Mouse (Mus musculus): ENCODE data around the gene Smug1. TPM values are rescaled to one million over a fixed set of nuclear protein-coding genes. Genes with fewer than 3 reads are reported as not detected.

The Smug1 gene
- total and polyA plus RNA-seq, 2 experiments from 2014 or later: 11.9 to 40.1 TPM

- TF ChIP-seq CTCF (IDR thresholded peaks at IDR 0.05; ENCODE audit: low read depth): peak; percentile 85
- Histone ChIP-seq H3K36me3 (ENCODE audit: insufficient read depth, low read length) (no peaks in the 10 kb centered on the region), H3K4me1 (ENCODE audit: insufficient read depth, low read length) (0 out of 2 replicates have a peak, but pooled peaks cover 3% of the 10 kb centered on the region), H3K27me3 (ENCODE audit: insufficient read depth, low read length) (peaks cover 49% of the 10 kb centered on the region), H3K27ac (no peak overlapping the region), H3K4me3 (ENCODE audit: low read length) (no peak overlapping the region), H3K4me2 (ENCODE audit: low read depth, low read length) (no peak overlapping the region), H3K9ac (replicated peaks; ENCODE audit: low read length) (no peak overlapping the region), H3K9me3 (ENCODE audit: low read length) (no peaks in the 10 kb centered on the region)
- ATAC-seq (no peak), DNase-seq (ENCODE audit: low spot score) (no peak)
- WGBS: 8% methylated on average over 12 of the region's 12 CpGs
These were observed 11.2 kb upstream of the Smug1 start for GRCm38 (mm10) chr15:103178137-103178536.

DNA sequence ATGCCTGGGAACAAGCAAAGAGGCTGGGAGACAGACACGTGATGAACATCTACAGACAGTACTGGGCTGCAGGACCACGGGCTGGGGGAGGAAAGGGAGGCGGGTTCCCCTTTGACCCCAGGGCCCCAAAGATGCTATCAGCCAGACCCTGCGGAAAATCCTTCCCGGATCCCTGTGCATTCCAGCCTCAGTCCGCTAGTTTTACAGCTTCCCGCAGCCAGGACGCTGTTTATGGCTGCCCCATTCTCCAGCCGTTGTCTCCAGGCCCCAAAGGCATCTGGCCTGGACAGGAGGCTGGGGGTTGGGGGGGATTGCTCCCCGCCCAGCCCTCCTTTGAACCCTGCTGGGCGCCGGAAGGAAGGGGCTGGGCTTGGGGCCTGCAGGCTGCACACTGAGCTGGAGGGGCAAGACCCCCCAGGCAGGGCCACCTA, 10.7 kb upstream of the Smug1 start:
- Histone ChIP-seq H3K36me3 (ENCODE audit: insufficient read depth, low read length) (no peaks in the 10 kb centered on the region), H3K9ac (replicated peaks; ENCODE audit: low read length) (no peak overlapping the region), H3K4me3 (ENCODE audit: low read length) (no peak overlapping the region), H3K9me3 (ENCODE audit: low read length) (no peaks in the 10 kb centered on the region), H3K27me3 (ENCODE audit: insufficient read depth, low read length) (peaks cover 49% of the 10 kb centered on the region), H3K4me1 (ENCODE audit: insufficient read depth, low read length) (0 out of 2 replicates have a peak, but pooled peaks cover 3% of the 10 kb centered on the region), H3K4me2 (ENCODE audit: low read depth, low read length) (no peak overlapping the region), H3K27ac (no peak overlapping the region)
- no peak for TF ChIP-seq CTCF (IDR thresholded peaks at IDR 0.05; ENCODE audit: low read depth)
- WGBS: 10% methylated on average over 12 of the region's 12 CpGs
- DNase-seq (ENCODE audit: low spot score): no peak
- no peak for ATAC-seq

- no peak overlapping the region for H3K4me2 ChIP-seq (ENCODE audit: low read depth, low read length)
- no peak overlapping the region for H3K4me3 ChIP-seq (ENCODE audit: low read length)
- peak; percentile 90 for DNase-seq (ENCODE audit: low spot score)
- H3K36me3 ChIP-seq (ENCODE audit: insufficient read depth, low read length): no peaks in the 10 kb centered on the region
- WGBS: 1% methylated on average over 18 of the region's 18 CpGs
- H3K9me3 ChIP-seq (ENCODE audit: low read length): no peaks in the 10 kb centered on the region
- H3K27ac ChIP-seq: no peak overlapping the region
- 0 out of 2 replicates have a peak, but pooled peaks cover 3% of the 10 kb centered on the region for H3K4me1 ChIP-seq (ENCODE audit: insufficient read depth, low read length)
- ATAC-seq: peak; percentile 65
- peak; percentile 99 for TF ChIP-seq CTCF (IDR thresholded peaks at IDR 0.05; ENCODE audit: low read depth)
- 0 out of 2 replicates have a peak overlapping the region, but pooled peaks have one; percentile 3 for H3K9ac ChIP-seq (replicated peaks; ENCODE audit: low read length)
- H3K27me3 ChIP-seq (ENCODE audit: insufficient read depth, low read length): peaks cover 55% of the 10 kb centered on the region
These were observed 10.1 kb upstream of the Smug1 start for GRCm38 (mm10) chr15:103176874-103177421.

- Histone ChIP-seq H3K36me3 (ENCODE audit: insufficient read depth, low read length) (no peaks in the 10 kb centered on the region), H3K9ac (replicated peaks; ENCODE audit: low read length) (no peak overlapping the region), H3K27me3 (ENCODE audit: insufficient read depth, low read length) (peaks cover 64% of the 10 kb centered on the region), H3K4me3 (ENCODE audit: low read length) (no peak overlapping the region), H3K27ac (no peak overlapping the region), H3K4me1 (ENCODE audit: insufficient read depth, low read length) (0 out of 2 replicates have a peak, but pooled peaks cover 3% of the 10 kb centered on the region), H3K9me3 (ENCODE audit: low read length) (no peaks in the 10 kb centered on the region), H3K4me2 (ENCODE audit: low read depth, low read length) (no peak overlapping the region)
- 64% methylated on average over 5 of the region's 5 CpGs for WGBS
- no peak for DNase-seq (ENCODE audit: low spot score)
- TF ChIP-seq CTCF (IDR thresholded peaks at IDR 0.05; ENCODE audit: low read depth): no peak
- no peak for ATAC-seq
These were observed 6.4 kb upstream of the Smug1 start for GRCm38 (mm10) chr15:103173251-103173650.

- Histone ChIP-seq H3K4me3 (ENCODE audit: low read length) (no peak overlapping the region), H3K4me2 (ENCODE audit: low read depth, low read length) (no peak overlapping the region), H3K9ac (replicated peaks; ENCODE audit: low read length) (no peak overlapping the region), H3K27me3 (ENCODE audit: insufficient read depth, low read length) (peaks cover 64% of the 10 kb centered on the region), H3K36me3 (ENCODE audit: insufficient read depth, low read length) (no peaks in the 10 kb centered on the region), H3K9me3 (ENCODE audit: low read length) (no peaks in the 10 kb centered on the region), H3K27ac (no peak overlapping the region), H3K4me1 (ENCODE audit: insufficient read depth, low read length) (0 out of 2 replicates have a peak, but pooled peaks cover 3% of the 10 kb centered on the region)
- TF ChIP-seq CTCF (IDR thresholded peaks at IDR 0.05; ENCODE audit: low read depth): peak; percentile 88
- ATAC-seq (no peak), DNase-seq (ENCODE audit: low spot score) (peak; percentile 83)
- 6% methylated on average over 10 of the region's 10 CpGs for WGBS
These were observed 5.6 kb upstream of the Smug1 start for GRCm38 (mm10) chr15:103172537-103172936.

GRCm38 (mm10) chr15:103171276-103171675, 4.4 kb upstream of the Smug1 start:
- Histone ChIP-seq H3K9ac (replicated peaks; ENCODE audit: low read length) (no peak overlapping the region), H3K27ac (no peak overlapping the region), H3K9me3 (ENCODE audit: low read length) (no peaks in the 10 kb centered on the region), H3K27me3 (ENCODE audit: insufficient read depth, low read length) (peaks cover 57% of the 10 kb centered on the region), H3K4me1 (ENCODE audit: insufficient read depth, low read length) (no peaks in the 10 kb centered on the region), H3K36me3 (ENCODE audit: insufficient read depth, low read length) (no peaks in the 10 kb centered on the region), H3K4me2 (ENCODE audit: low read depth, low read length) (no peak overlapping the region), H3K4me3 (ENCODE audit: low read length) (no peak overlapping the region)
- ATAC-seq (no peak), DNase-seq (ENCODE audit: low spot score) (no peak)
- no peak for TF ChIP-seq CTCF (IDR thresholded peaks at IDR 0.05; ENCODE audit: low read depth)
- 25% methylated on average over 8 of the region's 8 CpGs for WGBS

- Histone ChIP-seq H3K9ac (replicated peaks; ENCODE audit: low read length) (0 out of 2 replicates have a peak overlapping the region, but pooled peaks have one; percentile 2), H3K4me1 (ENCODE audit: insufficient read depth, low read length) (no peaks in the 10 kb centered on the region)
- WGBS: 3% methylated on average over 12 of the region's 16 CpGs
These were observed 3.4 kb upstream of the Smug1 start for GRCm38 (mm10) chr15:103170316-103170679.

More at GRCm38 (mm10) chr15:103170316-103170679, 3.4 kb upstream of the Smug1 start:
- ATAC-seq (no peak), DNase-seq (ENCODE audit: low spot score) (no peak)
- Histone ChIP-seq H3K27ac (no peak overlapping the region), H3K36me3 (ENCODE audit: insufficient read depth, low read length) (no peaks in the 10 kb centered on the region), H3K27me3 (ENCODE audit: insufficient read depth, low read length) (peaks cover 48% of the 10 kb centered on the region), H3K4me2 (ENCODE audit: low read depth, low read length) (peak overlapping the region; percentile 92), H3K9me3 (ENCODE audit: low read length) (no peaks in the 10 kb centered on the region), H3K4me3 (ENCODE audit: low read length) (peak overlapping the region; percentile 47; the same call in 1 of the 2 replicates)
- no peak for TF ChIP-seq CTCF (IDR thresholded peaks at IDR 0.05; ENCODE audit: low read depth)
